In genomic region chr17:15807295-15807984, GRCm38 (mm10) we compare ENCODE assay signal across 14 mouse cellular contexts. TPM values are rescaled to one million over a fixed set of nuclear protein-coding genes. Genes with fewer than 3 reads are reported as not detected.
DNase-seq lines count a peak whose midpoint lies in the region; ATAC-seq and TF ChIP-seq lines count a peak whose summit lies in the region.
"Had no signal": no experiment of that assay in that cellular context is flagged by ENCODE, and none has a peak within 500 bp of the region (broad histone marks: within the 10 kb centered on the region; RNA-seq: fewer than 3 reads in every experiment).

No protein-coding gene starts in this region.

- no peaks in the 10 kb centered on the region for H3K9me3 ChIP-seq in forebrain, embryonic 13.5 days (replicated peaks)
- no peaks in the 10 kb centered on the region for H3K9me3 ChIP-seq in forebrain, embryonic 10.5 days
- no peaks in the 10 kb centered on the region for H3K9me3 ChIP-seq in lung, embryonic 14.5 days (ENCODE audit: low read depth, low read length)
- H3K9me3 ChIP-seq in limb, embryonic 10.5 days (replicated peaks), result no peaks in the 10 kb centered on the region
- no peaks in the 10 kb centered on the region for H3K9me3 ChIP-seq in stomach, embryonic 15.5 days

- no peak overlapping the region for H3K9ac ChIP-seq in forebrain, embryonic 13.5 days
- no peak overlapping the region for H3K9ac ChIP-seq in lung, embryonic 14.5 days
- H3K9ac ChIP-seq in stomach, embryonic 15.5 days, result no peak overlapping the region

- H3K27ac ChIP-seq in forebrain, embryonic 13.5 days, result no peak overlapping the region
- no peak overlapping the region for H3K27ac ChIP-seq in forebrain, embryonic 10.5 days
- no peak overlapping the region for H3K27ac ChIP-seq in lung, embryonic 14.5 days (ENCODE audit: low read depth)
- peak overlapping the region; percentile 81 for H3K27ac ChIP-seq in limb, embryonic 10.5 days
- no peak overlapping the region for H3K27ac ChIP-seq in stomach, embryonic 15.5 days

- no peaks in the 10 kb centered on the region for H3K27me3 ChIP-seq in forebrain, embryonic 13.5 days
- H3K27me3 ChIP-seq in forebrain, embryonic 10.5 days (ENCODE audit: poor library complexity, severe bottlenecking), result no peaks in the 10 kb centered on the region
- H3K27me3 ChIP-seq in lung, embryonic 14.5 days (ENCODE audit: insufficient read depth, low read length), result no peaks in the 10 kb centered on the region
- H3K27me3 ChIP-seq in limb, embryonic 10.5 days (ENCODE audit: low read depth, poor library complexity, severe bottlenecking), result no peaks in the 10 kb centered on the region
- H3K27me3 ChIP-seq in stomach, embryonic 15.5 days (replicated peaks), result no peaks in the 10 kb centered on the region

- no peak overlapping the region for H3K4me3 ChIP-seq in forebrain, embryonic 13.5 days
- H3K4me3 ChIP-seq in forebrain, embryonic 10.5 days, result no peak overlapping the region
- H3K4me3 ChIP-seq in lung, embryonic 14.5 days (ENCODE audit: low read depth, low read length), result no peak overlapping the region
- H3K4me3 ChIP-seq in limb, embryonic 10.5 days, result no peak overlapping the region
- H3K4me3 ChIP-seq in stomach, embryonic 15.5 days (replicated peaks), result no peak overlapping the region
- H3K4me3 ChIP-seq: erythroblast, embryonic 14.5 days had no signal

- H3K4me2 ChIP-seq in forebrain, embryonic 13.5 days, result no peak overlapping the region
- no peak overlapping the region for H3K4me2 ChIP-seq in lung, embryonic 14.5 days
- H3K4me2 ChIP-seq in stomach, embryonic 15.5 days, result no peak overlapping the region

- 90% methylated on average over 23 of the region's 23 CpGs for WGBS in forebrain, embryonic 13.5 days
- 92% methylated on average over 23 of the region's 23 CpGs for WGBS in forebrain, embryonic 10.5 days
- WGBS in lung, embryonic 14.5 days, result 74% methylated on average over 23 of the region's 23 CpGs
- 87% methylated on average over 23 of the region's 23 CpGs for WGBS in limb, embryonic 10.5 days
- 81% methylated on average over 23 of the region's 23 CpGs for WGBS in stomach, embryonic 15.5 days

- peaks cover 35% of the 10 kb centered on the region for H3K4me1 ChIP-seq in forebrain, embryonic 13.5 days
- peaks cover 48% of the 10 kb centered on the region for H3K4me1 ChIP-seq in forebrain, embryonic 10.5 days
- H3K4me1 ChIP-seq in lung, embryonic 14.5 days (ENCODE audit: insufficient read depth), result peaks cover 24% of the 10 kb centered on the region
- H3K4me1 ChIP-seq in limb, embryonic 10.5 days, result peaks cover 53% of the 10 kb centered on the region
- H3K4me1 ChIP-seq in stomach, embryonic 15.5 days, result peaks cover 21% of the 10 kb centered on the region

- no peak for DNase-seq in forebrain, embryonic 10.5 days (ENCODE audit: extremely low spot score, low spot score)
- no peak for DNase-seq in lung, embryonic 14.5 days
- no peak for DNase-seq in lung, postnatal 25 days (ENCODE audit: low spot score)
- DNase-seq in limb, embryonic 10.5 days (ENCODE audit: low spot score), result no peak
- DNase-seq in right cerebral cortex, postnatal 10 days (ENCODE audit: low spot score in 2 of 2), result no peak
- DNase-seq in adrenal gland, postnatal 25 days, result no peak
- DNase-seq: heart, postnatal 10 days; kidney, postnatal 10 days; liver had no signal

- H3K36me3 ChIP-seq in forebrain, embryonic 13.5 days (ENCODE audit: poor library complexity, severe bottlenecking), result peaks cover 21% of the 10 kb centered on the region
- H3K36me3 ChIP-seq in forebrain, embryonic 10.5 days (replicated peaks), result peaks cover 29% of the 10 kb centered on the region
- H3K36me3 ChIP-seq in lung, embryonic 14.5 days (ENCODE audit: insufficient read depth), result peaks cover 21% of the 10 kb centered on the region; the same call in 1 of the 2 replicates
- peaks cover 22% of the 10 kb centered on the region for H3K36me3 ChIP-seq in limb, embryonic 10.5 days
- peaks cover 17% of the 10 kb centered on the region; the same call in 1 of the 2 replicates for H3K36me3 ChIP-seq in stomach, embryonic 15.5 days

- TF ChIP-seq CTCF in lung, embryonic 14.5 days (IDR thresholded peaks at IDR 0.05; ENCODE audit: low read depth), result no peak

- 0 out of 2 replicates have a peak, but pooled peaks have one; percentile 8 for ATAC-seq in forebrain, embryonic 13.5 days
- ATAC-seq in lung, embryonic 14.5 days (ENCODE audit: insufficient read depth), result 0 out of 2 replicates have a peak, but pooled peaks have one; percentile 7
- peak; percentile 24; the same call in 1 of the 2 replicates for ATAC-seq in stomach, embryonic 15.5 days (ENCODE audit: insufficient read depth, low FRiP score, low read depth)
- ATAC-seq: intestine, embryonic 16.5 days; lung, postnatal 0 days had no signal

RNA-seq across cellular contexts. Expression of gene Rgmb, which starts 23.4 kb away (rescaled TPM):
- 39.2 and 44.4 TPM in 2 replicates for polyA plus RNA-seq in forebrain, embryonic 13.5 days (2015; fragmentation: Nextera tagmentation; extraction: Ambion mirVana)
- polyA plus RNA-seq in forebrain, embryonic 10.5 days (2016; fragmentation: Nextera tagmentation; extraction: Ambion mirVana), result 14.0 and 16.6 TPM in 2 replicates
- polyA plus RNA-seq in lung, embryonic 14.5 days (2014; fragmentation: Nextera tagmentation; extraction: Ambion mirVana), result 17.6 and 18.9 TPM in 2 replicates
- 9.0 and 14.2 TPM in 2 replicates for polyA plus RNA-seq in limb, embryonic 10.5 days (2016; fragmentation: Nextera tagmentation; extraction: Ambion mirVana)
- 49.6 and 53.1 TPM in 2 replicates for polyA plus RNA-seq in stomach, embryonic 15.5 days (2015; fragmentation: Nextera tagmentation; extraction: Ambion mirVana)
- total RNA-seq in adrenal gland, postnatal 25 days (2021), result 12.5 and 18.1 TPM in 2 replicates
- polyA plus RNA-seq: erythroblast, embryonic 14.5 days had no signal
